Mouse (Mus musculus): Measurements from ENCODE around the gene Pop7. TPM values are rescaled to one million over a fixed set of nuclear protein-coding genes. Genes with fewer than 3 reads are reported as not detected.
A peak's percentile ranks its signal among the peaks of the same experiment; 100 is the strongest.

Pop7 gene
- polyA plus RNA-seq (2014; fragmentation: Nextera tagmentation; extraction: Ambion mirVana) = 53.9 and 57.9 TPM in 2 replicates

GRCm38 (mm10) chr5:137501709-137502666 lies at the start of gene Pop7:
Gene Pop7 (minus strand): TSS chr5:137502518.
- DNase-seq (ENCODE audit: low spot score) (peak; percentile 100), ATAC-seq (ENCODE audit: insufficient read depth, low FRiP score, low TSS enrichment) (peak; percentile 94)
- H3K4me2 ChIP-seq (ENCODE audit: low read depth) = peak within 1 kb of the TSS; percentile 72
- no peaks in the 10 kb centered on the region for H3K36me3 ChIP-seq (ENCODE audit: control insufficient read depth, insufficient read depth, low read length)
- peak within 1 kb of the TSS; percentile 66 for H3K9ac ChIP-seq (ENCODE audit: low read length)
- WGBS = 2% methylated on average over 64 of the region's 64 CpGs
- H3K9me3 ChIP-seq (ENCODE audit: control insufficient read depth, low read length) = no peaks in the 10 kb centered on the region
- no peaks in the 10 kb centered on the region for H3K27me3 ChIP-seq (ENCODE audit: control insufficient read depth, insufficient read depth, low read length)
- H3K27ac ChIP-seq (ENCODE audit: low read depth, low read length) = peak within 1 kb of the TSS; percentile 78
- H3K4me1 ChIP-seq (ENCODE audit: control insufficient read depth, insufficient read depth, low read length) = 0 out of 2 replicates have a peak, but pooled peaks cover 3% of the 10 kb centered on the region
- H3K4me3 ChIP-seq (ENCODE audit: low read depth, low read length) = peak within 1 kb of the TSS; percentile 50

GRCm38 (mm10) chr5:137551119-137551518 lies 48.8 kb upstream of the Pop7 start:
- Histone ChIP-seq H3K27ac (ENCODE audit: low read depth, low read length) (no peak overlapping the region), H3K27me3 (ENCODE audit: control insufficient read depth, insufficient read depth, low read length) (0 out of 2 replicates have a peak, but pooled peaks cover 2% of the 10 kb centered on the region), H3K9me3 (ENCODE audit: control insufficient read depth, low read length) (no peaks in the 10 kb centered on the region), H3K36me3 (ENCODE audit: control insufficient read depth, insufficient read depth, low read length) (no peaks in the 10 kb centered on the region), H3K4me3 (ENCODE audit: low read depth, low read length) (no peak overlapping the region), H3K4me1 (ENCODE audit: control insufficient read depth, insufficient read depth, low read length) (no peaks in the 10 kb centered on the region), H3K4me2 (ENCODE audit: low read depth) (no peak overlapping the region), H3K9ac (ENCODE audit: low read length) (no peak overlapping the region)
- ATAC-seq (ENCODE audit: insufficient read depth, low FRiP score, low TSS enrichment) (no peak), DNase-seq (ENCODE audit: low spot score) (no peak)
- 76% methylated on average over 5 of the region's 5 CpGs for WGBS

GRCm38 (mm10) chr5:137549840-137550239 lies 47.5 kb upstream of the Pop7 start:
- Histone ChIP-seq H3K27ac (ENCODE audit: low read depth, low read length) (no peak overlapping the region), H3K4me3 (ENCODE audit: low read depth, low read length) (no peak overlapping the region), H3K9ac (ENCODE audit: low read length) (no peak overlapping the region), H3K36me3 (ENCODE audit: control insufficient read depth, insufficient read depth, low read length) (no peaks in the 10 kb centered on the region), H3K27me3 (ENCODE audit: control insufficient read depth, insufficient read depth, low read length) (0 out of 2 replicates have a peak, but pooled peaks cover 1% of the 10 kb centered on the region), H3K9me3 (ENCODE audit: control insufficient read depth, low read length) (no peaks in the 10 kb centered on the region), H3K4me2 (ENCODE audit: low read depth) (no peak overlapping the region), H3K4me1 (ENCODE audit: control insufficient read depth, insufficient read depth, low read length) (no peaks in the 10 kb centered on the region)
- 81% methylated on average over 2 of the region's 2 CpGs for WGBS
- ATAC-seq (ENCODE audit: insufficient read depth, low FRiP score, low TSS enrichment) (no peak), DNase-seq (ENCODE audit: low spot score) (no peak)

GRCm38 (mm10) chr5:137545596-137545995 lies 43.3 kb upstream of the Pop7 start:
- H3K27ac ChIP-seq (ENCODE audit: low read depth, low read length) = no peak overlapping the region
- no peak for DNase-seq (ENCODE audit: low spot score)
- no peaks in the 10 kb centered on the region for H3K9me3 ChIP-seq (ENCODE audit: control insufficient read depth, low read length)
- H3K27me3 ChIP-seq (ENCODE audit: control insufficient read depth, insufficient read depth, low read length) = no peaks in the 10 kb centered on the region
- no peak for ATAC-seq (ENCODE audit: insufficient read depth, low FRiP score, low TSS enrichment)
- no peak overlapping the region for H3K4me3 ChIP-seq (ENCODE audit: low read depth, low read length)
- WGBS = 79% methylated on average over 4 of the region's 4 CpGs
- no peak overlapping the region for H3K4me2 ChIP-seq (ENCODE audit: low read depth)
- no peak overlapping the region for H3K9ac ChIP-seq (ENCODE audit: low read length)
- H3K36me3 ChIP-seq (ENCODE audit: control insufficient read depth, insufficient read depth, low read length) = no peaks in the 10 kb centered on the region
- no peaks in the 10 kb centered on the region for H3K4me1 ChIP-seq (ENCODE audit: control insufficient read depth, insufficient read depth, low read length)

- no peak overlapping the region for H3K9ac ChIP-seq (ENCODE audit: low read length)
These were observed 42.6 kb upstream of the Pop7 start for GRCm38 (mm10) chr5:137544926-137545325.

GRCm38 (mm10) chr5:137541768-137542540 lies 39.6 kb upstream of the Pop7 start:
- Histone ChIP-seq H3K4me2 (ENCODE audit: low read depth) (no peak overlapping the region), H3K27me3 (ENCODE audit: control insufficient read depth, insufficient read depth, low read length) (no peaks in the 10 kb centered on the region), H3K9me3 (ENCODE audit: control insufficient read depth, low read length) (no peaks in the 10 kb centered on the region), H3K9ac (ENCODE audit: low read length) (no peak overlapping the region), H3K27ac (ENCODE audit: low read depth, low read length) (no peak overlapping the region), H3K4me3 (ENCODE audit: low read depth, low read length) (no peak overlapping the region), H3K4me1 (ENCODE audit: control insufficient read depth, insufficient read depth, low read length) (no peaks in the 10 kb centered on the region), H3K36me3 (ENCODE audit: control insufficient read depth, insufficient read depth, low read length) (no peaks in the 10 kb centered on the region)
- ATAC-seq (ENCODE audit: insufficient read depth, low FRiP score, low TSS enrichment) (no peak), DNase-seq (ENCODE audit: low spot score) (no peak)
- WGBS = 84% methylated on average over 5 of the region's 5 CpGs

More at GRCm38 (mm10) chr5:137544926-137545325, 42.6 kb upstream of the Pop7 start:
- Histone ChIP-seq H3K27ac (ENCODE audit: low read depth, low read length) (no peak overlapping the region), H3K9me3 (ENCODE audit: control insufficient read depth, low read length) (no peaks in the 10 kb centered on the region), H3K4me2 (ENCODE audit: low read depth) (no peak overlapping the region), H3K27me3 (ENCODE audit: control insufficient read depth, insufficient read depth, low read length) (no peaks in the 10 kb centered on the region), H3K4me3 (ENCODE audit: low read depth, low read length) (no peak overlapping the region), H3K4me1 (ENCODE audit: control insufficient read depth, insufficient read depth, low read length) (no peaks in the 10 kb centered on the region), H3K36me3 (ENCODE audit: control insufficient read depth, insufficient read depth, low read length) (no peaks in the 10 kb centered on the region)
- ATAC-seq (ENCODE audit: insufficient read depth, low FRiP score, low TSS enrichment) (no peak), DNase-seq (ENCODE audit: low spot score) (no peak)
- WGBS = 66% methylated on average over 6 of the region's 6 CpGs

- H3K27ac ChIP-seq (ENCODE audit: low read depth, low read length) = no peak overlapping the region
- WGBS = 73% methylated on average over 6 of the region's 6 CpGs
- DNase-seq (ENCODE audit: low spot score) (no peak), ATAC-seq (ENCODE audit: insufficient read depth, low FRiP score, low TSS enrichment) (no peak)
- no peaks in the 10 kb centered on the region for H3K9me3 ChIP-seq (ENCODE audit: control insufficient read depth, low read length)
- H3K27me3 ChIP-seq (ENCODE audit: control insufficient read depth, insufficient read depth, low read length) = no peaks in the 10 kb centered on the region
- no peak overlapping the region for H3K9ac ChIP-seq (ENCODE audit: low read length)
- H3K4me3 ChIP-seq (ENCODE audit: low read depth, low read length) = no peak overlapping the region
- no peak overlapping the region for H3K4me2 ChIP-seq (ENCODE audit: low read depth)
- no peaks in the 10 kb centered on the region for H3K36me3 ChIP-seq (ENCODE audit: control insufficient read depth, insufficient read depth, low read length)
- H3K4me1 ChIP-seq (ENCODE audit: control insufficient read depth, insufficient read depth, low read length) = no peaks in the 10 kb centered on the region
These were observed 38.7 kb upstream of the Pop7 start for GRCm38 (mm10) chr5:137540991-137541390.

GRCm38 (mm10) chr5:137539291-137539801 lies 37.0 kb upstream of the Pop7 start:
- no peak for DNase-seq (ENCODE audit: low spot score)
- 86% methylated on average over 7 of the region's 7 CpGs for WGBS

More at GRCm38 (mm10) chr5:137539291-137539801, 37.0 kb upstream of the Pop7 start:
- ATAC-seq (ENCODE audit: insufficient read depth, low FRiP score, low TSS enrichment) = no peak
- Histone ChIP-seq H3K9ac (ENCODE audit: low read length) (no peak overlapping the region), H3K4me3 (ENCODE audit: low read depth, low read length) (no peak overlapping the region), H3K4me2 (ENCODE audit: low read depth) (no peak overlapping the region), H3K36me3 (ENCODE audit: control insufficient read depth, insufficient read depth, low read length) (no peaks in the 10 kb centered on the region), H3K27ac (ENCODE audit: low read depth, low read length) (no peak overlapping the region), H3K4me1 (ENCODE audit: control insufficient read depth, insufficient read depth, low read length) (no peaks in the 10 kb centered on the region), H3K9me3 (ENCODE audit: control insufficient read depth, low read length) (no peaks in the 10 kb centered on the region), H3K27me3 (ENCODE audit: control insufficient read depth, insufficient read depth, low read length) (no peaks in the 10 kb centered on the region)

All from neural tube, embryonic 11.5 days (tissue).